Mouse (Mus musculus): Measurements from ENCODE around the gene Pgbd1. TPM values are rescaled to one million over a fixed set of nuclear protein-coding genes. Genes with fewer than 3 reads are reported as not detected.

Pgbd1 gene
- total RNA-seq, 1 experiment, result 1.2 TPM

- no peak for DNase-seq (ENCODE audit: low read depth, low spot score)
- Histone ChIP-seq H3K27ac (ENCODE audit: insufficient read depth, low read depth, low read length, poor library complexity, severe bottlenecking) (no peak overlapping the region), H3K36me3 (ENCODE audit: control insufficient read depth, insufficient read depth, low read length, poor library complexity, severe bottlenecking) (peaks cover 18% of the 10 kb centered on the region), H3K4me1 (ENCODE audit: control insufficient read depth in 2 of 2, insufficient read depth in 2 of 2, low read length in 2 of 2, poor library complexity in 1 of 2) (peaks cover 0 to 4% of the 10 kb centered on the region in 2 experiments; a peak in 1 of 4 replicates), H3K4me3 (ENCODE audit: insufficient read depth in 1 of 2, low read depth in 1 of 2, low read length in 2 of 2, poor library complexity in 1 of 2, severe bottlenecking in 1 of 2) (no peak overlapping the region), H3K9me3 (ENCODE audit: control insufficient read depth, insufficient read depth, low read depth, low read length) (no peaks in the 10 kb centered on the region), H3K9ac (ENCODE audit: insufficient read depth, low read depth, low read length, poor library complexity, severe bottlenecking) (peak overlapping the region; percentile 24; the same call in 1 of the 2 replicates)
- in situ Hi-C loops (cut with MboI; ENCODE audit: low sequenced_read_pairs in 2 of 2, unreplicated experiment in 2 of 2), result no loop called here
- TF ChIP-seq HCFC1 (IDR thresholded peaks at IDR 0.05; ENCODE audit: borderline replicate concordance, insufficient read depth, low read length), result no peak
Measured at GRCm38 (mm10) chr13:21447856-21448614, 7.2 kb upstream of the Pgbd1 start.

GRCm38 (mm10) chr13:21446796-21447195 lies 5.9 kb upstream of the Pgbd1 start:
- TF ChIP-seq MAFK (IDR thresholded peaks at IDR 0.05; ENCODE audit: insufficient read depth, low read depth, low read length), result no peak
- TF ChIP-seq HCFC1 (IDR thresholded peaks at IDR 0.05; ENCODE audit: borderline replicate concordance, insufficient read depth, low read length), result no peak
- no peak for TF ChIP-seq CHD2 (IDR thresholded peaks at IDR 0.05; ENCODE audit: low read depth, low read length)
- no peak for TF ChIP-seq ZC3H11A (IDR thresholded peaks at IDR 0.05; ENCODE audit: borderline replicate concordance, low read depth, low read length)
- TF ChIP-seq ZNF384 (IDR thresholded peaks at IDR 0.05; ENCODE audit: low read depth, low read length), result no peak
- H3K9me3 ChIP-seq (ENCODE audit: control insufficient read depth, insufficient read depth, low read depth, low read length), result no peaks in the 10 kb centered on the region
- no peak overlapping the region for H3K4me3 ChIP-seq (ENCODE audit: insufficient read depth in 1 of 2, low read depth in 1 of 2, low read length in 2 of 2, poor library complexity in 1 of 2, severe bottlenecking in 1 of 2)
- H3K4me1 ChIP-seq (ENCODE audit: control insufficient read depth in 2 of 2, insufficient read depth in 2 of 2, low read length in 2 of 2, poor library complexity in 1 of 2), result peaks cover 0 to 4% of the 10 kb centered on the region in 2 experiments; a peak in 1 of 4 replicates
- H3K9ac ChIP-seq (ENCODE audit: insufficient read depth, low read depth, low read length, poor library complexity, severe bottlenecking), result no peak overlapping the region
- H3K36me3 ChIP-seq (ENCODE audit: control insufficient read depth, insufficient read depth, low read length, poor library complexity, severe bottlenecking), result peaks cover 18% of the 10 kb centered on the region
- no peak overlapping the region for H3K27ac ChIP-seq (ENCODE audit: insufficient read depth, low read depth, low read length, poor library complexity, severe bottlenecking)
- in situ Hi-C loops (cut with MboI; ENCODE audit: low sequenced_read_pairs in 2 of 2, unreplicated experiment in 2 of 2), result no loop called here
- DNase-seq (ENCODE audit: low read depth, low spot score), result no peak

- H3K27ac ChIP-seq (ENCODE audit: insufficient read depth, low read depth, low read length, poor library complexity, severe bottlenecking), result no peak overlapping the region
- peak overlapping the region; percentile 93 for H3K9ac ChIP-seq (ENCODE audit: insufficient read depth, low read depth, low read length, poor library complexity, severe bottlenecking)
Measured at GRCm38 (mm10) chr13:21441207-21441572, 332 bp upstream of the Pgbd1 start.

GRCm38 (mm10) chr13:21435476-21435875 lies 5.4 kb downstream of the Pgbd1 start:
- in situ Hi-C loops (cut with MboI; ENCODE audit: low sequenced_read_pairs in 2 of 2, unreplicated experiment in 2 of 2), result no loop called here
- Histone ChIP-seq H3K36me3 (ENCODE audit: control insufficient read depth, insufficient read depth, low read length, poor library complexity, severe bottlenecking) (no peaks in the 10 kb centered on the region), H3K4me1 (ENCODE audit: control insufficient read depth in 2 of 2, insufficient read depth in 2 of 2, low read length in 2 of 2, poor library complexity in 1 of 2) (peaks cover 0 to 1% of the 10 kb centered on the region in 2 experiments; a peak in 1 of 4 replicates), H3K4me3 (ENCODE audit: insufficient read depth in 1 of 2, low read depth in 1 of 2, low read length in 2 of 2, poor library complexity in 1 of 2, severe bottlenecking in 1 of 2) (no peak overlapping the region), H3K9me3 (ENCODE audit: control insufficient read depth, insufficient read depth, low read depth, low read length) (no peaks in the 10 kb centered on the region), H3K9ac (ENCODE audit: insufficient read depth, low read depth, low read length, poor library complexity, severe bottlenecking) (no peak overlapping the region), H3K27ac (ENCODE audit: insufficient read depth, low read depth, low read length, poor library complexity, severe bottlenecking) (no peak overlapping the region)
- TF ChIP-seq ZC3H11A (IDR thresholded peaks at IDR 0.05; ENCODE audit: borderline replicate concordance, low read depth, low read length), result no peak
- no peak for TF ChIP-seq CHD2 (IDR thresholded peaks at IDR 0.05; ENCODE audit: low read depth, low read length)
- no peak for TF ChIP-seq MAFK (IDR thresholded peaks at IDR 0.05; ENCODE audit: insufficient read depth, low read depth, low read length)
- no peak for TF ChIP-seq HCFC1 (IDR thresholded peaks at IDR 0.05; ENCODE audit: borderline replicate concordance, insufficient read depth, low read length)
- no peak for TF ChIP-seq ZNF384 (IDR thresholded peaks at IDR 0.05; ENCODE audit: low read depth, low read length)
- no peak for DNase-seq (ENCODE audit: low read depth, low spot score)

More at GRCm38 (mm10) chr13:21441207-21441572, 332 bp upstream of the Pgbd1 start:
- in situ Hi-C loops (cut with MboI; ENCODE audit: low sequenced_read_pairs in 2 of 2, unreplicated experiment in 2 of 2), result no loop called here
- Histone ChIP-seq H3K36me3 (ENCODE audit: control insufficient read depth, insufficient read depth, low read length, poor library complexity, severe bottlenecking) (peaks cover 8% of the 10 kb centered on the region), H3K4me3 (ENCODE audit: insufficient read depth in 1 of 2, low read depth in 1 of 2, low read length in 2 of 2, poor library complexity in 1 of 2, severe bottlenecking in 1 of 2) (peak overlapping the region; percentile 80 to 85), H3K4me1 (ENCODE audit: control insufficient read depth in 2 of 2, insufficient read depth in 2 of 2, low read length in 2 of 2, poor library complexity in 1 of 2) (peaks cover 0 to 3% of the 10 kb centered on the region in 2 experiments; a peak in 1 of 4 replicates), H3K9me3 (ENCODE audit: control insufficient read depth, insufficient read depth, low read depth, low read length) (no peaks in the 10 kb centered on the region)
- no peak for DNase-seq (ENCODE audit: low read depth, low spot score)
- peak; percentile 88 for TF ChIP-seq ZNF384 (IDR thresholded peaks at IDR 0.05; ENCODE audit: low read depth, low read length)
- TF ChIP-seq CHD2 (IDR thresholded peaks at IDR 0.05; ENCODE audit: low read depth, low read length), result no peak

- no peaks in the 10 kb centered on the region for H3K36me3 ChIP-seq (ENCODE audit: control insufficient read depth, insufficient read depth, low read length, poor library complexity, severe bottlenecking)
- H3K4me1 ChIP-seq (ENCODE audit: control insufficient read depth in 2 of 2, insufficient read depth in 2 of 2, low read length in 2 of 2, poor library complexity in 1 of 2), result no peaks in the 10 kb centered on the region
- no peaks in the 10 kb centered on the region for H3K9me3 ChIP-seq (ENCODE audit: control insufficient read depth, insufficient read depth, low read depth, low read length)
- no peak overlapping the region for H3K27ac ChIP-seq (ENCODE audit: insufficient read depth, low read depth, low read length, poor library complexity, severe bottlenecking)
- no peak overlapping the region for H3K9ac ChIP-seq (ENCODE audit: insufficient read depth, low read depth, low read length, poor library complexity, severe bottlenecking)
- H3K4me3 ChIP-seq (ENCODE audit: insufficient read depth in 1 of 2, low read depth in 1 of 2, low read length in 2 of 2, poor library complexity in 1 of 2, severe bottlenecking in 1 of 2), result no peak overlapping the region
- in situ Hi-C loops (cut with MboI; ENCODE audit: low sequenced_read_pairs in 2 of 2, unreplicated experiment in 2 of 2), result no loop called here
- DNase-seq (ENCODE audit: low read depth, low spot score), result no peak
- TF ChIP-seq MAFK (IDR thresholded peaks at IDR 0.05; ENCODE audit: insufficient read depth, low read depth, low read length) (no peak), HCFC1 (IDR thresholded peaks at IDR 0.05; ENCODE audit: borderline replicate concordance, insufficient read depth, low read length) (no peak), CHD2 (IDR thresholded peaks at IDR 0.05; ENCODE audit: low read depth, low read length) (no peak), ZC3H11A (IDR thresholded peaks at IDR 0.05; ENCODE audit: borderline replicate concordance, low read depth, low read length) (no peak), ZNF384 (IDR thresholded peaks at IDR 0.05; ENCODE audit: low read depth, low read length) (no peak)
Measured at GRCm38 (mm10) chr13:21427631-21428030, 13.2 kb downstream of the Pgbd1 start.

All from ES-E14 (cell line).